Mouse (Mus musculus): ENCODE results near the gene Anks1. TPM values are rescaled to one million over a fixed set of nuclear protein-coding genes. Genes with fewer than 3 reads are reported as not detected.

The Anks1 gene
- polyA plus RNA-seq, 1 experiment, result 29.0 TPM

- H3K4me3 ChIP-seq (ENCODE audit: insufficient read depth, low read length), result no peak overlapping the region
- no peak for TF ChIP-seq POLR2A (IDR thresholded peaks at IDR 0.05; ENCODE audit: borderline replicate concordance, low read depth, low read length)
- TF ChIP-seq CTCF (IDR thresholded peaks at IDR 0.05; ENCODE audit: low read depth, low read length), result no peak
- H3K27ac ChIP-seq (ENCODE audit: insufficient read depth, low read depth, low read length), result no peak overlapping the region
- H3K4me1 ChIP-seq (ENCODE audit: control insufficient read depth, insufficient read depth, low read length), result peaks cover 5% of the 10 kb centered on the region
These were observed 55.5 kb downstream of the Anks1 start for GRCm38 (mm10) chr17:27964607-27965006.

GRCm38 (mm10) chr17:27965292-27965691 lies 56.2 kb downstream of the Anks1 start:
- TF ChIP-seq POLR2A (IDR thresholded peaks at IDR 0.05; ENCODE audit: borderline replicate concordance, low read depth, low read length), result no peak
- no peak for TF ChIP-seq CTCF (IDR thresholded peaks at IDR 0.05; ENCODE audit: low read depth, low read length)
- Histone ChIP-seq H3K4me1 (ENCODE audit: control insufficient read depth, insufficient read depth, low read length) (peaks cover 12% of the 10 kb centered on the region), H3K4me3 (ENCODE audit: insufficient read depth, low read length) (no peak overlapping the region), H3K27ac (ENCODE audit: insufficient read depth, low read depth, low read length) (no peak overlapping the region)

GRCm38 (mm10) chr17:27966056-27966455 lies 57.0 kb downstream of the Anks1 start:
- Histone ChIP-seq H3K27ac (ENCODE audit: insufficient read depth, low read depth, low read length) (no peak overlapping the region), H3K4me1 (ENCODE audit: control insufficient read depth, insufficient read depth, low read length) (peaks cover 15% of the 10 kb centered on the region), H3K4me3 (ENCODE audit: insufficient read depth, low read length) (no peak overlapping the region)
- TF ChIP-seq CTCF (IDR thresholded peaks at IDR 0.05; ENCODE audit: low read depth, low read length) (no peak), POLR2A (IDR thresholded peaks at IDR 0.05; ENCODE audit: borderline replicate concordance, low read depth, low read length) (no peak)

GRCm38 (mm10) chr17:27966508-27967021 lies 57.5 kb downstream of the Anks1 start:
- no peak overlapping the region for H3K27ac ChIP-seq (ENCODE audit: insufficient read depth, low read depth, low read length)
- H3K4me3 ChIP-seq (ENCODE audit: insufficient read depth, low read length), result no peak overlapping the region
- H3K4me1 ChIP-seq (ENCODE audit: control insufficient read depth, insufficient read depth, low read length), result peaks cover 15% of the 10 kb centered on the region
- no peak for TF ChIP-seq POLR2A (IDR thresholded peaks at IDR 0.05; ENCODE audit: borderline replicate concordance, low read depth, low read length)
- TF ChIP-seq CTCF (IDR thresholded peaks at IDR 0.05; ENCODE audit: low read depth, low read length), result no peak

- TF ChIP-seq CTCF (IDR thresholded peaks at IDR 0.05; ENCODE audit: low read depth, low read length), result no peak
- TF ChIP-seq POLR2A (IDR thresholded peaks at IDR 0.05; ENCODE audit: borderline replicate concordance, low read depth, low read length), result no peak
- peaks cover 15% of the 10 kb centered on the region for H3K4me1 ChIP-seq (ENCODE audit: control insufficient read depth, insufficient read depth, low read length)
- H3K4me3 ChIP-seq (ENCODE audit: insufficient read depth, low read length), result no peak overlapping the region
- H3K27ac ChIP-seq (ENCODE audit: insufficient read depth, low read depth, low read length), result no peak overlapping the region
These were observed 58.4 kb downstream of the Anks1 start for GRCm38 (mm10) chr17:27967529-27967928.

GRCm38 (mm10) chr17:27968033-27968750 lies 59.1 kb downstream of the Anks1 start:
- H3K27ac ChIP-seq (ENCODE audit: insufficient read depth, low read depth, low read length), result no peak overlapping the region
- no peak for TF ChIP-seq CTCF (IDR thresholded peaks at IDR 0.05; ENCODE audit: low read depth, low read length)
- TF ChIP-seq POLR2A (IDR thresholded peaks at IDR 0.05; ENCODE audit: borderline replicate concordance, low read depth, low read length), result no peak
- peaks cover 15% of the 10 kb centered on the region for H3K4me1 ChIP-seq (ENCODE audit: control insufficient read depth, insufficient read depth, low read length)
- H3K4me3 ChIP-seq (ENCODE audit: insufficient read depth, low read length), result no peak overlapping the region

GRCm38 (mm10) chr17:27968903-27969302 lies 59.8 kb downstream of the Anks1 start:
- H3K27ac ChIP-seq (ENCODE audit: insufficient read depth, low read depth, low read length), result no peak overlapping the region

GRCm38 (mm10) chr17:27969365-27969764 lies 60.3 kb downstream of the Anks1 start:
- peaks cover 15% of the 10 kb centered on the region for H3K4me1 ChIP-seq (ENCODE audit: control insufficient read depth, insufficient read depth, low read length)
- no peak overlapping the region for H3K4me3 ChIP-seq (ENCODE audit: insufficient read depth, low read length)
- no peak overlapping the region for H3K27ac ChIP-seq (ENCODE audit: insufficient read depth, low read depth, low read length)
- TF ChIP-seq POLR2A (IDR thresholded peaks at IDR 0.05; ENCODE audit: borderline replicate concordance, low read depth, low read length) (no peak), CTCF (IDR thresholded peaks at IDR 0.05; ENCODE audit: low read depth, low read length) (no peak)

More at GRCm38 (mm10) chr17:27968903-27969302, 59.8 kb downstream of the Anks1 start:
- TF ChIP-seq CTCF (IDR thresholded peaks at IDR 0.05; ENCODE audit: low read depth, low read length), result no peak
- no peak for TF ChIP-seq POLR2A (IDR thresholded peaks at IDR 0.05; ENCODE audit: borderline replicate concordance, low read depth, low read length)
- H3K4me3 ChIP-seq (ENCODE audit: insufficient read depth, low read length), result no peak overlapping the region
- H3K4me1 ChIP-seq (ENCODE audit: control insufficient read depth, insufficient read depth, low read length), result peaks cover 15% of the 10 kb centered on the region

- H3K4me3 ChIP-seq (ENCODE audit: insufficient read depth, low read length), result no peak overlapping the region
- no peak overlapping the region for H3K27ac ChIP-seq (ENCODE audit: insufficient read depth, low read depth, low read length)
- peaks cover 15% of the 10 kb centered on the region for H3K4me1 ChIP-seq (ENCODE audit: control insufficient read depth, insufficient read depth, low read length)
- TF ChIP-seq CTCF (IDR thresholded peaks at IDR 0.05; ENCODE audit: low read depth, low read length) (no peak), POLR2A (IDR thresholded peaks at IDR 0.05; ENCODE audit: borderline replicate concordance, low read depth, low read length) (no peak)
These were observed 60.8 kb downstream of the Anks1 start for GRCm38 (mm10) chr17:27969896-27970295.

- peaks cover 18% of the 10 kb centered on the region for H3K4me1 ChIP-seq (ENCODE audit: control insufficient read depth, insufficient read depth, low read length)
- no peak overlapping the region for H3K27ac ChIP-seq (ENCODE audit: insufficient read depth, low read depth, low read length)
- no peak for TF ChIP-seq POLR2A (IDR thresholded peaks at IDR 0.05; ENCODE audit: borderline replicate concordance, low read depth, low read length)
- no peak for TF ChIP-seq CTCF (IDR thresholded peaks at IDR 0.05; ENCODE audit: low read depth, low read length)
- no peak overlapping the region for H3K4me3 ChIP-seq (ENCODE audit: insufficient read depth, low read length)
These were observed 61.2 kb downstream of the Anks1 start for GRCm38 (mm10) chr17:27970305-27970704.
